Mouse (Mus musculus) C2C12 (cell line): ENCODE results near the gene Mroh8. TPM values are rescaled to one million over a fixed set of nuclear protein-coding genes. Genes with fewer than 3 reads are reported as not detected.
"Not testable (repeated sequence)": the region's sequence is repeated elsewhere in the genome, so short reads cannot be mapped to it uniquely, and the experiment has no call there.

Experiments
- H3K27me3 ChIP-seq: one replicate; pipeline ENCODE4 v1.6.1; 2011; ENCODE audit not compliant: control insufficient read depth, insufficient read depth, insufficient read length
- H3K36me3 ChIP-seq: one replicate; pipeline ENCODE4 v1.6.1; 2011; ENCODE audit not compliant: control insufficient read depth, insufficient read depth
- H3K4me3 ChIP-seq: one replicate; pipeline ENCODE4 v1.5.1; 2011; ENCODE audit warnings: mild to moderate bottlenecking, control low read depth; ENCODE audit not compliant: poor library complexity, insufficient read depth, severe bottlenecking
- H3K79me2 ChIP-seq: one replicate; pipeline ENCODE4 v1.6.1; 2011; ENCODE audit not compliant: control insufficient read depth, insufficient read depth
- H3K79me3 ChIP-seq: one replicate; pipeline ENCODE4 v1.6.1; 2011; ENCODE audit warnings: low read depth, control low read depth
- H3ac ChIP-seq: one replicate; pipeline ENCODE3; 2011; ENCODE audit warnings: low read depth; ENCODE audit not compliant: control insufficient read depth, insufficient read length
- CEBPB ChIP-seq: IDR thresholded peaks from one replicate; pipeline ENCODE4 v1.6.1; 2011; ENCODE audit warnings: low read depth, mild to moderate bottlenecking, control low read depth, moderate library complexity
- CTCF ChIP-seq: IDR thresholded peaks from one replicate; pipeline ENCODE4 v1.5.1; 2011; ENCODE audit not compliant: control insufficient read depth, insufficient read depth, insufficient read length
- FOSL1 ChIP-seq: IDR thresholded peaks from one replicate; pipeline ENCODE4 v1.8.0; 2011; ENCODE audit warnings: mild to moderate bottlenecking, low read length; ENCODE audit not compliant: poor library complexity, insufficient read depth, severe bottlenecking
- MAX ChIP-seq: IDR thresholded peaks from one replicate; pipeline ENCODE4 v1.6.1; 2011; ENCODE audit warnings: mild to moderate bottlenecking, control low read depth
- MYOD1 ChIP-seq: IDR thresholded peaks from one replicate; pipeline ENCODE4 v1.6.1; 2011; ENCODE audit warnings: low read depth; ENCODE audit not compliant: control insufficient read depth, insufficient read length
- MYOG ChIP-seq: IDR thresholded peaks from one replicate; pipeline ENCODE4 v1.6.1; 2011; ENCODE audit not compliant: control insufficient read depth, insufficient read length; ENCODE audit errors: extremely low read depth
- USF1 ChIP-seq: IDR thresholded peaks from one replicate; pipeline ENCODE4 v1.6.1; 2011; ENCODE audit warnings: low read depth, mild to moderate bottlenecking, control low read depth, moderate library complexity
- polyA plus RNA-seq: library from polyadenylated mRNA; unstranded; fragments of >200 nt; fragmentation: generic; extraction: Trizol; gene quantifications from one replicate; pipeline ENCODE4 v1.2.1, GENCODE M21; 2012; ENCODE audit warnings: missing spikeins

Mroh8 gene
- polyA plus RNA-seq, 1 experiment: 0.13 TPM

DNA sequence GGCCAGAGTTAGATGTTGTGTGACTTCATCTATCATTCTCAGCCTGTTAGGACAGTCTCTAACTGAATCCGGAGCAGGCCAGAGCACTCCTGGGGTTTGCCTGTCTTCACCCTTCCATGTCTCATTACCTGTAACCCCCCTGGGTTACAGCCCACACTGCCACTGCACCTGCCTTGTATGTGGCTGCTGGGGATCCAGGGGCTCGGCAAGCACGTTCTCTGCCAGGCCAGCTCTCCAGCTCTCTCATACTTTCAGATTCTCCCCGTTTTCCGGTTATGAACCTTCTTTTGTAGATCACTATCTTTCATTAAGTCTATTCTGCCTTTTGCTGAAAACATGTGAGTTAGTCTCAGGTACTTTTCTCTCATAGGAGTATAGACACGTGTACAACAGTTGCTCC, 77.0 kb downstream of the Mroh8 start:
- Histone ChIP-seq H3K79me2 (peaks cover 29% of the 10 kb centered on the region), H3ac (no peak overlapping the region), H3K4me3 (no peak overlapping the region), H3K27me3 (no peaks in the 10 kb centered on the region), H3K79me3 (peaks cover 17% of the 10 kb centered on the region), H3K36me3 (peaks cover 31% of the 10 kb centered on the region)
- TF ChIP-seq MYOG (no peak), USF1 (no peak), MAX (no peak), MYOD1 (no peak), CEBPB (no peak)

DNA sequence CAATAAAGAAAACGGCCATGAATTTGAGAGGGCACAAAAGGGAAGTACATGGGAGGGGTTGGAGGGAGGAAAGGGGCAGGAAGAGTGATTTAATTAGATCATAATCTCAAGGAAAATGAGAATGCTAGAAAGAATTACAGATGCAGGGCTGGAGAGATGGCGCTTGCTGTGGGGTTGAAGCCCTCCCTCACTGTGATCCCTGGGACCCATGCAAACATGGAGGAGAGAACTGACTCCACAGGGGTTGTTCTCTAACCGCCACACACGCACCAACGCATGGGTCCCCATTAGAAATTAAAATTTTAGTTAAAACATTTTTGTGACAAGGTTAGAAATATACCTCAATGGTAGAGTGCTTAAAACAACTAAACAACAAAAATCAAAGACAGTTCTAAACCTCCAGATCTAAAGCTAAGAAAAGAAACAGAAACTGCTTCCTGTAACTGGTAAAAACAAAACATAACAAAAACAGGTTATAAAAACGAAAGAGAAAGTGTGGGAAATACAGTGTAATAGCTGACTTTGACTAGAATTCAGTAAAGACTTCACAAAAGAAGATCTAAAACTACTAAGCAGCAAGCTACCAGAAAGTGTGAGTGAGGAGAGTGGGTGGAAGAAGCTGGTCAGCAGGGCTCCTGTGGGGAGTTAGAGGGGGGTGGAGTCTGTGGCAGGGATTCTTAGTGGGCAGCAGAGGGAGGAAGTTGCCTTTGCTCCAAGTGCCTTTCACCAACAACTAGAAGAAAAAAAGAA, 78.1 kb downstream of the Mroh8 start:
- TF ChIP-seq MYOD1 (no peak), CEBPB (no peak)
- peaks cover 42% of the 10 kb centered on the region for H3K36me3 ChIP-seq

DNA sequence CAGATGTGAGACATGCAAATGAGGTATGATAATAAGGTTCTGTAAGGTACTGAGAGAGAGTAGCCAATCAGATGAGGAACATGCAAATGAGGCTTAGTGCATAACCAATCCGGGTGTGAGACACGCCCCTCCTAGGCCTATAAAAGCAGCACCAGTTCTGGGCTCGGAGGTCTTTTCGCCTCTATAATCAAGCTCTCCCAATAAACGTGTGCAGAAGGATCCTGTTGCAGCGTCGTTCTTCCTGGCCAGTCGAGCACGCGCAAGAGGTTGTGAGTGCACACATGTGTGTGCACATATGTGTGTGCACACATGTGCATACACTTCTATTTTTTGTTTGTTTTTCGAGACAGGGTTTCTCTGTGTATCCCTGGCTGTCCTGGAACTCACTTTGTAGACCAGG, 80.9 kb downstream of the Mroh8 start:
- H3K27me3 ChIP-seq: not testable (repeated sequence)

More for the DNA sequence above, 78.1 kb downstream of the Mroh8 start:
- peaks cover 17% of the 10 kb centered on the region for H3K79me3 ChIP-seq
- no peak overlapping the region for H3K4me3 ChIP-seq
- no peaks in the 10 kb centered on the region for H3K27me3 ChIP-seq
- H3ac ChIP-seq: no peak overlapping the region
- H3K79me2 ChIP-seq: peaks cover 29% of the 10 kb centered on the region

DNA sequence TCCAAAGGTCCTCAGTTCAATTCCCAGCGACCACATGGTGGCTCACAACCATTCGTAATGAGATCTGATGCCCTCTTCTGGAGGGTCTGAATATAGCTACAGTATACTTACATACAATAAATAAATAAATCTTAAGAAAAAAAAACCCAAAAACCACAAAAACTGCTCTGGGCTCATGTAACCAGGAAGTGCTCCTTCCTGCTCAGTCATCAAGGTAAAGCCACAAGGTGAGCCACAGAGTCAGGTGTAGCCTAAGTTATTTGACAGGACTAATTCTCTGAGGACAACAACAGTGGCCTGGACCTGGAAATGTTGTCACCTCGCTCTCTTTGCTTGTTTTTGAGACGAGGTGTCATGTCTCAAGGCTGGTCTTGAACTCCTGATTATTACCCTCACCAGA, 88.7 kb downstream of the Mroh8 start:
- peaks cover 98% of the 10 kb centered on the region for H3K36me3 ChIP-seq
- H3K79me3 ChIP-seq: no peaks in the 10 kb centered on the region
- H3K4me3 ChIP-seq: no peak overlapping the region
- no peak overlapping the region for H3ac ChIP-seq
- TF ChIP-seq USF1: no peak
- no peak for TF ChIP-seq FOSL1
- TF ChIP-seq CTCF: no peak
- TF ChIP-seq MAX: no peak
- TF ChIP-seq MYOG: no peak
- TF ChIP-seq CEBPB: no peak
- no peak for TF ChIP-seq MYOD1
- H3K27me3 ChIP-seq: no peaks in the 10 kb centered on the region
- no peaks in the 10 kb centered on the region for H3K79me2 ChIP-seq

More for the DNA sequence above, 80.9 kb downstream of the Mroh8 start:
- Histone ChIP-seq H3K79me2 (peaks cover 22% of the 10 kb centered on the region), H3K36me3 (peaks cover 70% of the 10 kb centered on the region), H3K79me3 (peaks cover 13% of the 10 kb centered on the region)
- not testable (repeated sequence) for H3ac ChIP-seq, H3K4me3 ChIP-seq

DNA sequence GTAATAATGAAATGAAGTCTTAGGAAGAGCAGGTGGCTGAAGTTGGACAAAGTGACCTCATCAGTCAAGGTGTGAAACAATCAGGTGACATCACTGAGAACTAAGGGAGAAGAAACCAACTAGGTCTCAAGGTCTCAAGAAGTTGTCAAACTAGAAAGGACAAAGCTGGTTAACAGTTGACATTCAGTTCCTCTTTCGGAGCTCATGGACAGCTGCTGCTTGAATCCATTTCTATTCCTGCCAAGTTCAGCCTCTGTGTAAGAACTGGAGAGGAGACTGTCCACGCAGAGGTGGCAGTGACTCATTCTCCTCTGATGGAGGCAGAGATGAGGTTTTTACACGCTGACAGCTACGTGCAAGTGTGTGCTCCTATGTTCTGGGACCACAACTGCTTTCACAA, 92.1 kb downstream of the Mroh8 start:
- no peaks in the 10 kb centered on the region for H3K79me3 ChIP-seq
- no peak overlapping the region for H3ac ChIP-seq
- no peaks in the 10 kb centered on the region for H3K27me3 ChIP-seq
- H3K4me3 ChIP-seq: no peak overlapping the region
- TF ChIP-seq FOSL1 (no peak), MYOD1 (no peak), USF1 (no peak), MYOG (no peak), MAX (no peak)
- peaks cover 91% of the 10 kb centered on the region for H3K36me3 ChIP-seq
- no peaks in the 10 kb centered on the region for H3K79me2 ChIP-seq

DNA sequence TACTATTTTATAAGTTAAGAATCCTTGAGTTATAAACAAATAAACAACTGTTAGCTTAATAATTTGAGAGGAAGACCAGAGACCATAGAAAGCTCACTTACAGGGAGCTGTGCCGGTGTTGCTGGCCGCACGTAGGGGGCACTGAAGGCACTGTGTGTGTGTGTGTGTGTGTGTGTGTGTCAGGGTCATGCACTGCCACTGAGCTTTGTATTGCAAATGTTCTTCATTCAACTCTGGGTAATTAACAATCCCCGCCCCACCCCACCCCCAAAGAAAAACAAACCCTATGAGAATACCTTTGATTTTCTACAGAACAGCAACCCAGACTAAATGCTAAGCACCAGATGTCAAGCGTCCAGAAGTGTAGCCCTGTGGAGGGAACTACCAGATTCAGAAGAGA, 92.8 kb downstream of the Mroh8 start:
- Histone ChIP-seq H3K79me3 (no peaks in the 10 kb centered on the region), H3K27me3 (no peaks in the 10 kb centered on the region), H3ac (no peak overlapping the region), H3K79me2 (no peaks in the 10 kb centered on the region), H3K36me3 (peaks cover 90% of the 10 kb centered on the region), H3K4me3 (no peak overlapping the region)
- TF ChIP-seq MYOG (no peak), FOSL1 (no peak), CEBPB (no peak), USF1 (no peak), CTCF (no peak), MAX (no peak), MYOD1 (no peak)
